Mouse (Mus musculus) left cerebral cortex, adult 6 months (tissue): ENCODE results near the gene Calhm3. TPM values are rescaled to one million over a fixed set of nuclear protein-coding genes. Genes with fewer than 3 reads are reported as not detected.

ENCODE experiments used
- long read RNA-seq, 2 experiments: library from polyadenylated mRNA; unstranded; transcript quantifications; one replicate each; pipeline ENCODE4 v2.0.0; 2019 to 2020
- polyA plus RNA-seq: library from polyadenylated mRNA; unstranded; fragments of <200 nt; fragmentation: Nextera tagmentation; gene quantifications from 2 replicates; pipeline ENCODE4 v1.2.3, GENCODE M21; 2021

The Calhm3 gene
- 0.10 TPM in 1 of 2 replicates, not detected in the other for polyA plus RNA-seq
- long read RNA-seq, experiment 1 = 0 reads
- long read RNA-seq, experiment 2 = 0 reads

GRCm38 (mm10) chr19:47157664-47158063 lies at the start of gene Calhm3:
Gene Calhm3 (minus strand): TSS chr19:47157764.

GRCm38 (mm10) chr19:47178431-47179271 lies 21.1 kb upstream of the Calhm3 start, which contains the start of gene Neurl1a:
Gene Neurl1a (plus strand): TSS chr19:47178820.

DNA sequence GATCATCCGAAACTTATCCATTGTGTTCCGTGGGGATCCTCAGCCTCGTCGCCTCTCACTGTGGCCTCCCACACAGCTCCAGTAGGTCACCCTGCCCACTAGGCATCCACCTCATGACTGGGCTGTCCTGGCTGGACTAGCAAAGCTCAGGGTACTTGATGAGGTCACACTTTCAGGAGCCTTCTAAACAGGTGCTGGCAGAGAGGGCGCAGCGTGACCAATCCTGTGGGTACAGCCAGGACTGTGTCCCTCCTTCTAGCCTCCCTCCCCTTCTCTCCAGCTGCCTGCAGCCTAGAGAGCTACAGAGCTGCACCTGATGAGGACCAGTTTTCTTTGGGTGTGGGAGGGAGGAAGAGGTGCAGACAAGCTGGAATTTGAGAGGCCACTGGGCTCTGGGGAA lies 13.4 kb downstream of the Calhm3 start, which contains the start of gene Calhm1:
Gene Calhm1, minus strand, starts transcription at position 101 of the 400 bp plus-strand sequence.

DNA sequence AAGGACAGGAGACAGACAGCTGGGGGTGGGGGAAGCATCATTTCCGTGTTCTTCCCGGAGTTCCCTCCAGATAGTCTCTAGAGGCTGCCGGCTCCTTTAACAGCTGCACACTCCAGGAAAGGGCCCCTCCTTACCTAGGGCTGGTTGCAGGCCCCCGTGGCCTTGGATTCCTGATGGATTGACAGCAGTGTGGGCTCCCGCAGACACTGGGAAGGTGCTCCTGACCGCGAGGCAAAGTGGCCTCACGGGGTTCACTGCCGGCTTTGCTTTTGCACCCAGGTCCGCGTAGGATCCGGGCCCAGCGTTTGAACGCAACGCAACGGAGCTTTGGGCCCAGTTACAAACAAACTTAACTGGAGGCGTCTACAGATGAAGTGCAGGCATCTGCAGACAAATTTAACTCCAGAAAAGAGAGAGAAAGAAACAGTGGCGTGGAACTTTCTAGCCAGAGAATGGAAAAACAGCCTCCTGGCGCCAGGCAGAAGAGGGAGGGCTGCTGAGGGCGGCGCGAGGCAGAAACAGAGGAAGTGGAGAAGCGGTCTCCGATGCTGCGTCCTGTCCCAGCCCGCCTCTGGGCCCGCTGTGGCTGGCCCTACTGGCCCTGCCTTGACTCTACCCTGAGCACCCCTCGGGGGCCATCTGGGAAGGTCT lies 19.7 kb downstream of the Calhm3 start, which contains the start of gene Calhm2:
Gene Calhm2, minus strand, starts transcription at position 524 of the 651 bp plus-strand sequence.

Other genes with a start within 250 kb of the Calhm3 start
- gene Ina, start 143.1 kb downstream of the Calhm3 start, polyA plus RNA-seq = 56.1 and 102 TPM in 2 replicates
- 19.2 and 37.6 TPM in 2 replicates for gene Nt5c2, start 142.6 kb downstream of the Calhm3 start, polyA plus RNA-seq
- 3.5 and 4.4 TPM in 2 replicates for gene Pcgf6, start 106.9 kb downstream of the Calhm3 start, polyA plus RNA-seq
- 0.92 and 1.2 TPM in 2 replicates for gene Taf5, start 90.0 kb downstream of the Calhm3 start, polyA plus RNA-seq
- 4,613 and 4,675 TPM in 2 replicates for gene Usmg5, start 67.1 kb downstream of the Calhm3 start, polyA plus RNA-seq
- gene Pdcd11, start 67.0 kb downstream of the Calhm3 start, polyA plus RNA-seq = 1.9 and 2.2 TPM in 2 replicates
- gene Calhm2, start 19.5 kb downstream of the Calhm3 start, polyA plus RNA-seq = 2.9 and 3.9 TPM in 2 replicates
- not detected in 2 replicates for gene Calhm1, start 13.5 kb downstream of the Calhm3 start, polyA plus RNA-seq
- gene Neurl1a, start 21.1 kb upstream of the Calhm3 start, polyA plus RNA-seq = 27.9 and 30.7 TPM in 2 replicates